Mouse (Mus musculus): ENCODE measurements around the gene Smarcc2. TPM values are rescaled to one million over a fixed set of nuclear protein-coding genes. Genes with fewer than 3 reads are reported as not detected.
A peak's percentile ranks its signal among the peaks of the same experiment; 100 is the strongest.
"Not testable (repeated sequence)": the region's sequence is repeated elsewhere in the genome, so short reads cannot be mapped to it uniquely, and the experiment has no call there.

The Smarcc2 gene
- polyA plus RNA-seq, 1 experiment from 2014 or later = 73.6 TPM

DNA sequence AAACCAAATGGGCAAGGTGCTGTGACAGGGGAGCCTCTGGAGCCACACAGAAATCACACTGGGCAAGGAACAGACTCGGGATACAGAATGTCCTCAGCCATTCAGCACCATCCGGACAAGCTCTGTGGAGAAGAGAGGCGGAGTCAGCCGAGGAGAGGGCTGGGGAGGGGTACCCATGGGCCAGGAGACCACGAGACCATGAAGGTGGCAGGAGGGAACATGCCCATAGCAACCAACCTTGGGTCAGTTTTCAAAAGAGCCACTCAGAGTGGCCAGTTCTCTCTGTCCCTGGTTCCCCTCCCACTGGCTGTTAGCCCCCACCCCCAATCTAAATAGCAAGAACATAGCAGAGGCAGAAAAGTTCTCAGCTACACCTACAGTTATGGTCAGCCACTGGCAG is 31.9 kb downstream of the Smarcc2 start:
- peak overlapping the region; percentile 85; the same call in 1 of the 2 replicates for H3K4me3 ChIP-seq

DNA sequence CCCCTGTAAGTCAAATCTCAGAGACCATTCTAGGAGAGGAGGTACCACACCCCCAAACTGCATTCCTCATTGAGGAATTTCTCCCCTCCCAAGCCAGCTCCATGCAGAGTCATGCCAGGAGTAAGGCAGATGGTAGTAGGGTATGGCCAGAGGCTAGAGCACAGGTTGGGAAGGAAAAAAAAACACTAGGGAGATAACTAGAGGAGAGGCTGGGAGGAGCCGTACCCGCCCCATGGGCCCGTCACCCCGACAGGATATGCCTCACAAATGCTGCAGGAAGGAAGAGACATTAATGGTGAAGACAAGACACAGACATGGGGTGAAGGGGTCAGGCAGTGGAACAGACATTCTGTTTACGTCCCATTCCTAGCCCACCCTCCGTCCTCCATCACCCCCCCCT is 32.4 kb downstream of the Smarcc2 start:
- Histone ChIP-seq H3K27ac (peak overlapping the region; percentile 30; the same call in 1 of the 2 replicates), H3K27me3 (ENCODE audit: poor library complexity, severe bottlenecking) (peaks cover 4% of the 10 kb centered on the region), H3K36me3 (replicated peaks) (peaks cover 60% of the 10 kb centered on the region), H3K4me3 (peak overlapping the region; percentile 85), H3K9me3 (no peaks in the 10 kb centered on the region), H3K4me1 (peaks cover 38% of the 10 kb centered on the region)
- WGBS = 88% methylated on average over 6 of the region's 6 CpGs
- DNase-seq (ENCODE audit: extremely low spot score, low spot score) = no peak

More for the DNA sequence above, 31.9 kb downstream of the Smarcc2 start:
- Histone ChIP-seq H3K27ac (no peak overlapping the region), H3K36me3 (replicated peaks) (peaks cover 66% of the 10 kb centered on the region), H3K9me3 (no peaks in the 10 kb centered on the region), H3K27me3 (ENCODE audit: poor library complexity, severe bottlenecking) (no peaks in the 10 kb centered on the region), H3K4me1 (peaks cover 34% of the 10 kb centered on the region)
- DNase-seq (ENCODE audit: extremely low spot score, low spot score) = no peak
- WGBS = 66% methylated on average over 5 of the region's 5 CpGs

DNA sequence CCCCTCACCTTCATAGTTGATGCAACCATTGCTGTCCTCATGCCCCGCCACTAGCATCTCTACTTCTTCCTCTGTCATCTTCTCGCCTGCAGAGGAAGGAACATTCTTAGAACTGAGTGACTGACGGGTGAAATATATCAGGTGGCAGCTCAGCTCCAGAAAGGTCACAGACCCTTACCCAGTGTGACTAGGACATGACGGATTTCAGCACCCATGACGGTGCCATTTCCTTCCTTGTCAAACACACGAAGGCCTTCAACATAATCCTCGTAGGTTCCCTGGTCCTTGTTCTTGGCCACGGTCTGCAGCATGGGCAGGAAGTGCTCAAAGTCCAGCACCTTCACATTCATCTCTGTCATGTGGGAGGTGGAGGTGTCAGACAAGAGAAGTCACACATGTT is 33.0 kb downstream of the Smarcc2 start:
- DNase-seq (ENCODE audit: extremely low spot score, low spot score); H3K9me3 ChIP-seq: not testable (repeated sequence)
- Histone ChIP-seq H3K27me3 (ENCODE audit: poor library complexity, severe bottlenecking) (peaks cover 10% of the 10 kb centered on the region), H3K27ac (peak overlapping the region; percentile 91), H3K4me3 (peak overlapping the region; percentile 85), H3K4me1 (peaks cover 43% of the 10 kb centered on the region), H3K36me3 (replicated peaks) (peaks cover 55% of the 10 kb centered on the region)
- 87% methylated on average over 8 of the region's 8 CpGs for WGBS

DNA sequence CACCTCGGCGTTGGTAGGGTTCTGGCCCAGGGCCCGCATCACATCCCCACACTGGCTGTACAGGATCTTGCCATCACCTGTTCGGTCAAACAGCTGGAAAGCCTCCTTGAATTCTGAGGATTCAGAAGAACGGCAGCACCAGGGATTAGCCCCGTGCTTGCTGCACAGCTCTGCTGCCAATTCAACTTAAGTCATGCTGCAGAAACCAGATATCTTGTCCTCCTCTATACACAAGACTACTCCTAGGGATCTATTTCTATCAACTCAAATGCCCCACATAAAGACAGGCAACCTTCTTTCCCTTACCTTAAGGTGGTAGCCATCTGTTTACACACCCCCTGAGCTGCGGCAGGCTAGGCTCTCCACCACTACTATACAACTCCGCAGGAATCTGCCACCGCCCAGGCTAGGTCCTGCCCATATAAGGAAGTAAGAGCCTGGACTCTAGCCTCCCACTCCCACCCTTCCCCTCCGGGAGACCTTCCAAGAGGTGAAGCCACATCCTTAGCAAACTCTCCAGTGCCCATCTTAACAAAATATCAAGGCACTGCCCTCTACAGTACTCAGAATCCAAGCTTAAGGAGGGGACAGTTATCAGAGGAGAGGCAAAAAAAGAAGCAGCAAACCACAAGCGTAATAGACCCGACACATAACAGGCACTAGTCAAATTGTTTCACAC is 33.7 kb downstream of the Smarcc2 start:
- Histone ChIP-seq H3K4me3 (peak overlapping the region; percentile 85), H3K4me1 (peaks cover 50% of the 10 kb centered on the region), H3K27ac (peak overlapping the region; percentile 91), H3K9me3 (no peaks in the 10 kb centered on the region), H3K27me3 (ENCODE audit: poor library complexity, severe bottlenecking) (peaks cover 14% of the 10 kb centered on the region), H3K36me3 (replicated peaks) (peaks cover 48% of the 10 kb centered on the region)
- peak; percentile 44 for DNase-seq (ENCODE audit: extremely low spot score, low spot score)
- 40% methylated on average over 12 of the region's 12 CpGs for WGBS

DNA sequence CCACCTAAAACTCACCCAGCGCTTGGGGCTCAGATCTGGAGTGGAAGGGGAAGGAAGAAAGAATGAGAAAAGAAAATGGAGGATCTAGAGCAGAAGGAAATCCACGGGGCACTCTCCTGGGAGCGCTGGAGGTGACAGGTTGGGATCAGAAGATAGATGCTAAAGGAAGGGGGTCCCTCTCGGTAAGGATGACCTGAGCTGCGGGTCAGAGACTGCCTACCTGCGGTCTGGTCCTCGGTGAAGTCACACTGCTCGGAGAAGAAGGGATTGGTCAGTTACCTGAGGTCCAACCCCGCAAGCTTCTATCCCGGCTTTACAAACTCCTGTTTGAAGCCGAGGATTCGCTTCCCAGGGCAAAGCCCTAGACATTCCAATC is 34.3 kb downstream of the Smarcc2 start:
- H3K4me1 ChIP-seq = peaks cover 55% of the 10 kb centered on the region

DNA sequence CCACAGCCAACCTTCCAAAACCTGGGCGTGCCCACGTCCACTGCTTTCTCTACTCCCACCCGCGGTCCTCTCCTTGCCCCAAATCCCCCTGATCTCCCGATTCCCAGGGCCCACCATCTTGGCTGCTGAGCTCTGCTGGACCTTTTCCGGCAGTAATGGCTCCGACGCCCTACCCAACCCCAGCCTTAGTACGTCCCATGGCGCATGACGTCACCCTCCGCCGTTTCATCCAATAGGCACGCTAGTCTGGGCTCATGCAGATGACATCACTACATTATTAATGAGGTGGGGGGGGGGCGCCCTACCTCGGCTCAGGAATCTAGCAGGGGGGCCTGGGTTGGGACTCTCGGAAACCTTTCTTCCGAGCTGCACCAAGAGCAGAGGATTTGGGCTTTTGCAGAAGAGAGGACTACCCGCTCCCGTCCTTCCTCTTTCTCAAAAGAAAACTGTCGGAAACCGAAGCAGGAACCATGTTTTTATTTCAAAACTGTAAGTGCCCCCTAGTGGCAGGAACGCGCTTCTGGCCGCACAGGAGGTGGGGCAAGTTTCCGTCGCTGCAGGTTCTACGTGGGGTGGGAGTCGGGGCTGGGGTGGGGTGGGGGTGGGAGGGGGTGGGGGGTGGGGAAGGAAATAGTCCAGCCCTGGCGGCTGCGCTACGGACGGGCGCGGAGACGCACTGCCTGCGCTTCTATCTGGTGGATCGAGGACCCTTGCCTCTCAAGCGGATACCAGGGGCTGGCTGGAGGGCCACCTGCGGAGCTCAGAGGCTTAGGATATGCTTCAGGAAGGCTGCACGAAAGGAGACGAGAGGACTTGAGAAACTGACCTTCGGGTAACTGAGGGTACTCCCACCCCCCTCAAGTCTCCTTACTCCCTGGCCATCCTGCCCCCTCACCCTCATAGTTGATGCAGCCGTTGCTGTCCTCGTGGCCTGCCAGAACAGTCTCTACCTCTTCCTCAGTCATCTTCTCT is 34.9 kb downstream of the Smarcc2 start, which contains the start of gene Myl6:
Myl6 (minus strand) TSS at position 451 of the 972 bp plus-strand sequence.
- DNase-seq (ENCODE audit: extremely low spot score, low spot score) = peak; percentile 98
- Histone ChIP-seq H3K9me3 (no peaks in the 10 kb centered on the region), H3K4me1 (peaks cover 57% of the 10 kb centered on the region), H3K27me3 (ENCODE audit: poor library complexity, severe bottlenecking) (peaks cover 14% of the 10 kb centered on the region), H3K27ac (peak within 1 kb of the TSS; percentile 91), H3K4me3 (peak within 1 kb of the TSS; percentile 85), H3K36me3 (replicated peaks) (peaks cover 36% of the 10 kb centered on the region)
- under 1% methylated on average over 45 of the region's 45 CpGs for WGBS

More for the DNA sequence above, 34.3 kb downstream of the Smarcc2 start:
- no peak for DNase-seq (ENCODE audit: extremely low spot score, low spot score)
- Histone ChIP-seq H3K9me3 (no peaks in the 10 kb centered on the region), H3K27ac (peak overlapping the region; percentile 91), H3K27me3 (ENCODE audit: poor library complexity, severe bottlenecking) (peaks cover 14% of the 10 kb centered on the region), H3K36me3 (replicated peaks) (peaks cover 42% of the 10 kb centered on the region), H3K4me3 (peak overlapping the region; percentile 85)
- 0% methylated on average over 12 of the region's 12 CpGs for WGBS

DNA sequence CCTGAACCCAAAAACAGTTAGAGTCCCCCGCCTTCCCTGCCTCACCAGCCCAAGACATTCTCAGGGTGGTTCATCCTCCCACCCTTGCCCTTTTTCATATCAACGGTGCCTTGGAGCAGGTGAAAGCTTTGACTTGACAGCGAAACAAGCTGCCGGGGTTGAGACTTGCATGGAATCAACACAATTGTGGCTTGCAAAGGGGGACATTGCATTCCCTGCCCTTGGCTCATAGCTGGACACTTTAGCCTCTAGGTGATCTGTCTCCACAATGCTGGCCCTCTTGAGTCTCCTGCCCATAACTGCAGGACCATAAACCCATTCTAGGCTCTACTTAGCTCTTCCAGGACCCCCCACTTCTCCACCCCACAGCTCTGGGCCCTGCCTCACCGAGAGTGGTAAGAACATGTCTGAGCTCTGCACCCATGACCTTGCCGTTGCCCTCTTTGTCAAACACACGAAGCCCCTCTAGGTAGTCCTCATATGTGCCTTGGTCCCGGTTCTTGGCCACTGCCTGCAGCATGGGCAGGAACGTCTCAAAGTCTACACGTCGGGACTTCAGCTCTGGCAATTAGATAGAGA is 35.7 kb downstream of the Smarcc2 start:
- Histone ChIP-seq H3K27me3 (ENCODE audit: poor library complexity, severe bottlenecking) (peaks cover 14% of the 10 kb centered on the region), H3K27ac (peak overlapping the region; percentile 91), H3K36me3 (replicated peaks) (peaks cover 28% of the 10 kb centered on the region), H3K4me3 (peak overlapping the region; percentile 85), H3K4me1 (peaks cover 65% of the 10 kb centered on the region), H3K9me3 (no peaks in the 10 kb centered on the region)
- no peak for DNase-seq (ENCODE audit: extremely low spot score, low spot score)
- WGBS = 65% methylated on average over 11 of the region's 11 CpGs

DNA sequence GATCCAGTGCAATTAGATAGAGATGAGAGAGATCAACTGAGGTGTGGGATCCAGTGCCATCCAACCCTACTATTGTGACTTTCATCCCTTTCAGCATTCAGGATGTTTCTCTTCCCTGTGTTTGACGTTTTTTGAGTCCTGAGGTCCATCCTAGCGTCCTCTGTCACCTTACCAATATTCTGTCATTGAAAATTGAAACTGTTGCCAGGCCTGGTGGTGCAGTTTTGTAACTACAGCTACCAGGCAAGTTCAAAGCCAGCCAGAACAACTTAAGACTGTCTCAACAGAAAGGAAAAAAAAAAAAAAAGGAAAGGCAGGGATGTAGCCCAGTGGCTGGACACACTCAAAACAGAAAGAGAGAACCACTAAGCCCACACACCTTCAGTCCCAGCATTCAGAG is 36.2 kb downstream of the Smarcc2 start:
- DNase-seq (ENCODE audit: extremely low spot score, low spot score) = no peak
- WGBS = 82% methylated on average over 2 of the region's 2 CpGs
- Histone ChIP-seq H3K4me1 (peaks cover 65% of the 10 kb centered on the region), H3K27me3 (ENCODE audit: poor library complexity, severe bottlenecking) (peaks cover 14% of the 10 kb centered on the region), H3K27ac (0 out of 2 replicates have a peak overlapping the region, but pooled peaks have one; percentile 91), H3K4me3 (peak overlapping the region; percentile 85), H3K9me3 (no peaks in the 10 kb centered on the region), H3K36me3 (replicated peaks) (peaks cover 23% of the 10 kb centered on the region)

DNA sequence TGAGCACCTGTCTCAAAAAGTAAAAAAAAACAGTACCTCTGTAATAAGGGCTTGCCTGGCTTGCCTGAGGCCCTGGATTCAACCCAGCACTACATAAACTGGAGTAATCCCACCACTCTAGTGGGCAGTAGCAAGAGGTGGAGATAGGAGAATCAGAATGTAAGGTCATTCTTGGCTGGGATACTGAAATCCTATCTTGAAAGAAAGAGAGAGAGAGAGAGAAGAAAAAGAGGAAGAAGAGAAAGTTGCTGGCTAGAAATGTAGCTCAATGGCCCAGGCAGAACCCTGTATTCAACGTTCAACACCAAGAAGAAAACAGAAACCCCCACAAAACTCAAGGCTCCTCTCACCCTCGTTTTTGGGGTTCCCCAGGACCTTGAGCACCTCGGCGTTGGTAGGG is 36.9 kb downstream of the Smarcc2 start:
- H3K4me1 ChIP-seq = peaks cover 64% of the 10 kb centered on the region
- 75% methylated on average over 4 of the region's 4 CpGs for WGBS

DNA sequence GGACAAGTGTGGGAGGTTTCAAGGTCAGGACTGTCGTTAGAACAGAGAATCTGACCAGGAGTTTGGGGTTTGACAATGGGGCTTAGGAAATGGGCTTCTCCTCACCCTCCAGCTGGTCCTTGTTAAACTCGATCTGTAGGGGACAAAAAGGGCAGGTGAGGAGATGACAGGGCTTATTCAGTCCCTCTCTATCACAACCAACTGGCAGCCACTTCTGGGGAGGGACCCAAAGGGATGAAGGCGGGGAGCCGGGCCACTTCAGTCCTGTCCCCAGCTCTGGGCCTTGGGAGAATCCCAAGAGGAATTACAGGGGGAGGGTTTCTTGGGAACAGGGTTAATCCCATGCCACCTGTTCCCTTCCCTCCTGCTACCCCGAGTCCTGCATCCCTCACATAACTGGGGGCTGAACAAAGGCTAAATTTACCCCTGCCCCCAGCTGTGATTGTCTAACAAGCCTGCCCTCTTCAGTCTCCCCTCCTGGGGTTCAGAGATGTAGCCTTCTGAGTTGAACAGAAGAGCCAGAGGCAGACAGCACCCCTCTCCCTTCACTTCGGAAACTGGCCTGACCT is 37.5 kb downstream of the Smarcc2 start:
- Histone ChIP-seq H3K4me3 (no peak overlapping the region), H3K9me3 (no peaks in the 10 kb centered on the region), H3K4me1 (peaks cover 57% of the 10 kb centered on the region), H3K36me3 (replicated peaks) (peaks cover 9% of the 10 kb centered on the region), H3K27me3 (ENCODE audit: poor library complexity, severe bottlenecking) (peaks cover 14% of the 10 kb centered on the region), H3K27ac (no peak overlapping the region)
- no peak for DNase-seq (ENCODE audit: extremely low spot score, low spot score)
- 28% methylated on average over 6 of the region's 6 CpGs for WGBS

More for the DNA sequence above, 36.9 kb downstream of the Smarcc2 start:
- peaks cover 14% of the 10 kb centered on the region for H3K27me3 ChIP-seq (ENCODE audit: poor library complexity, severe bottlenecking)
- no peak overlapping the region; the same call in 1 of the 2 replicates for H3K4me3 ChIP-seq
- H3K27ac ChIP-seq = no peak overlapping the region
- DNase-seq (ENCODE audit: extremely low spot score, low spot score) = no peak
- no peaks in the 10 kb centered on the region for H3K9me3 ChIP-seq
- peaks cover 16% of the 10 kb centered on the region for H3K36me3 ChIP-seq (replicated peaks)

DNA sequence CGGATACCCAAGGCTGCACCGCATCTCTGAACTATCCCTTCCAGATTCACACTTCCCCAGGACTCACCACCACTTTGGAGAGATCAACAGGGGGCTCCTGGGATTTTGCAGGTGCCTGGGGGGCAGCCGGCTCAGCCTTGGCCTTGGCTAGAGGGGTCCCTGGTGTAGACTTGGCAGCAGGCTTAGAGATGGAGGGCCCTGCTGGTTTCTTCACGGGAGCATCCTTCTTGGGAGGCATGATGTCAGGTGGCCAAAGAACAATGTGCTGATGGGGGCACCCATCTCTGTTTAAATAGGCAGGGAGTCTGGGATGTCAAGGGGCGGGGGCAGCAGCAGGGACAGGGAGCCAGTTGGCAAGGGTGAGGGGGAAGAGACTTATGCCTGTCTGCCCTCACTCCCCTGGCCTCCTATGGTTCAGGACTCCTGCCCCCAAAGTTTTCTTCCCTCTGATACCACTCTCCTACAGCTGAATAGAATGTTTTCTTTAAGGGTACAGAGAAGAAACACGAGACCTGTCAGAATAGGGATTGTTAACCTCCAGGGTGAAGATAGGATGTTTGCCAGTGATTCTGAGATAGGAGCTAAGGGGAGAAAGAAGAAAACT is 38.2 kb downstream of the Smarcc2 start:
- H3K36me3 ChIP-seq (replicated peaks) = peaks cover 3% of the 10 kb centered on the region

DNA sequence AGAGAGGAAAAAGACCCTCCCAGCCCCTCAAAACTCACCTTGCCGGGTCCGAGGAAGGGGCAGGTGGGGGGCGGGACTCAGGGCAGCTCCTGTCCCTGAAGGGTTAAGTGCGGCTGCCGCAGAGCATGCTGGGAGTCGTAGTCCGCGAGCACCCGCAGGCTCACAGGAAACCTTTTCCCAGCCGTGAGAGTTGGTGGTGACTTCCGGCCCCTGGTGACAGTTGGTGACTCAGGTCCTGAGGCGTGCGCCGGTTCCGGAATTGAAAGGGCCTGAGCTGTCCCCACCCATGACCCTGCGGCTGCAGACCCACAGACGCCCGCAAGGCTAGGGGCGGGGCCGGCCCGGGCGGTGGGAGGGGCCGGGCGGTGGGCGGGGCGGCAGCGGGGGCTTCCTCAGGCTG is 39.5 kb downstream of the Smarcc2 start, which contains the start of gene Myl6b:
Myl6b (minus strand) TSS at position 96 of the 400 bp plus-strand sequence.
- Histone ChIP-seq H3K36me3 (replicated peaks) (no peaks in the 10 kb centered on the region), H3K9me3 (no peaks in the 10 kb centered on the region), H3K27ac (peak within 1 kb of the TSS; percentile 81), H3K27me3 (ENCODE audit: poor library complexity, severe bottlenecking) (peaks cover 14% of the 10 kb centered on the region), H3K4me3 (peak within 1 kb of the TSS; percentile 67), H3K4me1 (peaks cover 43% of the 10 kb centered on the region)
- DNase-seq (ENCODE audit: extremely low spot score, low spot score) = peak; percentile 97
- under 1% methylated on average over 27 of the region's 27 CpGs for WGBS

More for the DNA sequence above, 38.2 kb downstream of the Smarcc2 start:
- Histone ChIP-seq H3K27ac (0 out of 2 replicates have a peak overlapping the region, but pooled peaks have one; percentile 2), H3K27me3 (ENCODE audit: poor library complexity, severe bottlenecking) (peaks cover 14% of the 10 kb centered on the region), H3K4me3 (peak overlapping the region; percentile 67; the same call in 1 of the 2 replicates), H3K9me3 (no peaks in the 10 kb centered on the region), H3K4me1 (peaks cover 51% of the 10 kb centered on the region)
- 31% methylated on average over 6 of the region's 6 CpGs for WGBS
- DNase-seq (ENCODE audit: extremely low spot score, low spot score) = no peak
